Mouse (Mus musculus): ENCODE results near the gene Pnisr. TPM values are rescaled to one million over a fixed set of nuclear protein-coding genes. Genes with fewer than 3 reads are reported as not detected.

The Pnisr gene
- 4.2 and 65.4 TPM in 2 replicates for polyA plus RNA-seq (2012; ENCODE audit: low replicate concordance)

GRCm38 (mm10) chr4:21847481-21848286, at the start of gene Pnisr:
TSS of gene Pnisr (plus strand) at chr4:21847583.

GRCm38 (mm10) chr4:21879565-21880220, 32.3 kb downstream of the Pnisr start, which contains the start of gene Coq3:
TSS of gene Coq3 (plus strand) at chr4:21879673.

Other genes with a start within 250 kb of the Pnisr start
- gene Prdm13, start 161.6 kb upstream of the Pnisr start, polyA plus RNA-seq (2012; ENCODE audit: low replicate concordance): not detected in 2 replicates
- gene Ccnc, start 119.9 kb upstream of the Pnisr start, polyA plus RNA-seq (2012; ENCODE audit: low replicate concordance): 2.5 TPM in 1 of 2 replicates, not detected in the other
- gene Usp45, start 80.4 kb upstream of the Pnisr start, polyA plus RNA-seq (2012; ENCODE audit: low replicate concordance): 4.2 and 6.5 TPM in 2 replicates
- gene Tstd3, start 80.4 kb upstream of the Pnisr start, polyA plus RNA-seq (2012; ENCODE audit: low replicate concordance): 0.33 and 4.7 TPM in 2 replicates
- 2.9 and 11.6 TPM in 2 replicates for gene Coq3, start 32.1 kb downstream of the Pnisr start, polyA plus RNA-seq (2012; ENCODE audit: low replicate concordance)
- not detected in 2 replicates for gene Faxc, start 83.7 kb downstream of the Pnisr start, polyA plus RNA-seq (2012; ENCODE audit: low replicate concordance)